Mouse (Mus musculus): ENCODE data around the gene Cyp2d9.
"Not testable (repeated sequence)": the region's sequence is repeated elsewhere in the genome, so short reads cannot be mapped to it uniquely, and the experiment has no call there.

Gene Cyp2d9

GRCm38 (mm10) chr15:82445196-82445595, 12.0 kb downstream of the Cyp2d9 start:
- no peak for DNase-seq (ENCODE audit: inconsistent ontology term)

GRCm38 (mm10) chr15:82450045-82450444, 16.8 kb downstream of the Cyp2d9 start:
- DNase-seq (ENCODE audit: inconsistent ontology term), result not testable (repeated sequence)

GRCm38 (mm10) chr15:82452133-82452532, 18.9 kb downstream of the Cyp2d9 start:
- not testable (repeated sequence) for DNase-seq (ENCODE audit: inconsistent ontology term)

GRCm38 (mm10) chr15:82453501-82453900, 20.3 kb downstream of the Cyp2d9 start:
- not testable (repeated sequence) for DNase-seq (ENCODE audit: inconsistent ontology term)

- not testable (repeated sequence) for DNase-seq (ENCODE audit: inconsistent ontology term)
These were observed 23.0 kb downstream of the Cyp2d9 start for GRCm38 (mm10) chr15:82456086-82456790.

- DNase-seq (ENCODE audit: inconsistent ontology term), result no peak
These were observed 24.1 kb downstream of the Cyp2d9 start for GRCm38 (mm10) chr15:82457064-82458021.

GRCm38 (mm10) chr15:82459266-82459665, 26.0 kb downstream of the Cyp2d9 start:
- DNase-seq (ENCODE audit: inconsistent ontology term), result not testable (repeated sequence)

- DNase-seq (ENCODE audit: inconsistent ontology term), result no peak
These were observed 31.5 kb downstream of the Cyp2d9 start for GRCm38 (mm10) chr15:82464701-82465100.

- not testable (repeated sequence) for DNase-seq (ENCODE audit: inconsistent ontology term)
These were observed 61.0 kb downstream of the Cyp2d9 start for GRCm38 (mm10) chr15:82494273-82494672.
